Mouse (Mus musculus) liver, adult 2 months (tissue): ENCODE results near the gene Gpr68. TPM values are rescaled to one million over a fixed set of nuclear protein-coding genes. Genes with fewer than 3 reads are reported as not detected.
A peak's percentile ranks its signal among the peaks of the same experiment; 100 is the strongest.

Source experiments
- DNase-seq: peaks from one replicate; pipeline ENCODE4 v3.0.0-alpha.2; 2011; ENCODE audit warnings: low read depth, low spot score; ENCODE audit errors: extremely low read depth
- H3K27ac ChIP-seq: fragments of 200-500 bp; replicated peaks from 2 replicates; pipeline ENCODE4 v1.5.1; 2012; ENCODE audit warnings: low read depth, mild to moderate bottlenecking, control low read depth, inconsistent platforms, low read length; ENCODE audit not compliant: insufficient read depth
- H3K27me3 ChIP-seq: fragments of 200-500 bp; 2 replicates; pipeline ENCODE4 v1.6.1; 2012; ENCODE audit warnings: mild to moderate bottlenecking, moderate library complexity, low read length, inconsistent platforms; ENCODE audit not compliant: control insufficient read depth, insufficient read depth
- H3K36me3 ChIP-seq: fragments of 200-500 bp; 2 replicates; pipeline ENCODE4 v1.6.1; 2012; ENCODE audit warnings: low read length, inconsistent platforms; ENCODE audit not compliant: control insufficient read depth, insufficient read depth
- H3K4me1 ChIP-seq: fragments of 200-500 bp; 2 replicates; pipeline ENCODE4 v1.6.1; 2011; ENCODE audit warnings: low read length; ENCODE audit not compliant: control insufficient read depth, insufficient read depth
- H3K4me3 ChIP-seq: fragments of 200-500 bp; 2 replicates; pipeline ENCODE4 v1.5.1; 2011; ENCODE audit warnings: low read depth, mild to moderate bottlenecking, control low read depth, low read length, moderate library complexity; ENCODE audit not compliant: insufficient read depth
- H3K79me2 ChIP-seq: fragments of 200-500 bp; 2 replicates; pipeline ENCODE4 v1.6.1; 2012; ENCODE audit warnings: inconsistent platforms, mild to moderate bottlenecking, low read length, moderate library complexity; ENCODE audit not compliant: control insufficient read depth, insufficient read depth
- H3K9ac ChIP-seq: fragments of 200-500 bp; 2 replicates; pipeline ENCODE4 v1.6.1; 2012; ENCODE audit warnings: low read depth, mild to moderate bottlenecking, control low read depth, inconsistent platforms, low read length
- CTCF ChIP-seq: fragments of 200-500 bp; IDR thresholded peaks from 2 replicates; pipeline ENCODE4 v1.5.1; 2011; ENCODE audit warnings: low read depth, low read length, control low read depth
- POLR2A ChIP-seq: fragments of 200-500 bp; IDR thresholded peaks from 2 replicates; pipeline ENCODE4 v1.6.1; 2011; ENCODE audit warnings: low read length, control low read depth; ENCODE audit not compliant: insufficient read depth; ENCODE audit errors: extremely low read depth
- WGBS: fragments of 180-500 bp; shearing (Covaris S2); methylation state at CpG from one replicate; pipeline ENCODE4 v1.1.7; 2018; 5-methylcytosine and 5-hydroxymethylcytosine counted together
- polyA plus RNA-seq: library from polyadenylated mRNA; depleted of rRNA; stranded (reverse); fragments of >200 nt; gene quantifications from 2 replicates; pipeline ENCODE4 v1.2.3, GENCODE M21; 2012
- total RNA-seq: library from RNA; depleted of rRNA; stranded (reverse); fragments of >200 nt; gene quantifications from 2 replicates; pipeline ENCODE4 v1.2.3, GENCODE M21; 2014

The Gpr68 gene
- total and polyA plus RNA-seq, 2 experiments, result 0.09 to 0.28 TPM

DNA sequence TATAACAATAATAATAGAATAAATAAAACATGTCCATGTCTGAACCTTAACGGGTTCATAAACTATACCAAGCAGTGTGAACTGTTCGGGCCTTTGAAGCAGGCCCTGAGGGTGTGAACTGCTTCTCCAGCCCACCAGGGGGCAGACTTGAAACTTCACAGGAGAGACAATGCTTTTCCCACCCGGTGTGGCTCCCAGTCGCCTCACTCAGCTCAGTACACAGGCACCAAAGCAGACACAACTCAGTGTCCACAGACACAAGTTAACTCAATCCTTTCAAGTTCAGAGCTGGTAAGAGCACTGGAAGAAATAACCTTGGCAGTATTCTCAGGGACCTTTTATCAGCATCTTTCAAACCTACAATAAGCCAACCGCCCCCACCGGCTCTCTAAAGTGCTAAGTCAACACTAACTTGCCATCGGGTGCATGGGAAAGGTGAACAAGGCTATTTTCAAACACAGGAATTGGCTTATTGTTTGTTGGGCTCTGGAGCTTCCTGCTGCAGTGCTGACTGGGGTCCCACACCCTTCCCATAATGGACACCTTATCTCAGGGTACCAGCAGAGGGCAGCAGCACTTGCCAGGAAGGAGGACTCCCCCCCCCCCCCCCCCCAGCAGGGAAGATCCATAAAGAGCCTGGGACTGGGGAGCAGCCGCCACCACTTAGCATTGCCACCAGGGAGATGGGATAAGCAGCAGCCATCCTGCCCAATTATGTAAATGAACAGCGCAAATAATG is 44.4 kb upstream of the Gpr68 start:
- Histone ChIP-seq H3K9ac (no peak overlapping the region), H3K27me3 (no peaks in the 10 kb centered on the region), H3K36me3 (no peaks in the 10 kb centered on the region), H3K79me2 (no peaks in the 10 kb centered on the region), H3K27ac (no peak overlapping the region), H3K4me3 (no peak overlapping the region), H3K4me1 (no peaks in the 10 kb centered on the region; the same call in 1 of the 2 replicates)
- peak; percentile 44 for DNase-seq
- TF ChIP-seq POLR2A (no peak), CTCF (peak; percentile 87)
- WGBS, result 32% methylated on average over 9 of the region's 9 CpGs

DNA sequence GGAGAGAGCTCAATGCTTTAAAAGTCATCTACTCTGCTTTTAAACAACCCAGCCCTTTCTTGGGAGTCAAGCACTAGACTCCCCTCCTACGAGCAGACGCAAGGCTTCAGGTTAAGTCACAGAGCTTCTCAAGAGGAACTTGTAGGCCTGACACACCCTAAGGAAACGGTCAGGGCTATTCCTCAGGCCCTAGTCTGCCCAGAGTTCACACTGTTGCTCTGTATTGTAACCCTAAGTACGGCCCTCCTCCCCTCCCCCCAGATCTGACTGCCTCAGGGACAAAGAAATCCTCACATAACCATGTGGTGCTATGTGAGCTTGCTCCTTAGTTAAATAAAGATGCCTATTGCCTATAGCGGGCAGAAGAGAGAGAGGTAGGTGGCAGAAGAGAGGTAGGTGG is 41.1 kb upstream of the Gpr68 start:
- no peak for TF ChIP-seq POLR2A
- no peak for TF ChIP-seq CTCF
- Histone ChIP-seq H3K9ac (no peak overlapping the region), H3K4me1 (no peaks in the 10 kb centered on the region; the same call in 1 of the 2 replicates), H3K79me2 (no peaks in the 10 kb centered on the region), H3K4me3 (no peak overlapping the region), H3K36me3 (no peaks in the 10 kb centered on the region), H3K27ac (no peak overlapping the region), H3K27me3 (no peaks in the 10 kb centered on the region)
- no peak for DNase-seq
- WGBS, result 78% methylated on average over 5 of the region's 5 CpGs

DNA sequence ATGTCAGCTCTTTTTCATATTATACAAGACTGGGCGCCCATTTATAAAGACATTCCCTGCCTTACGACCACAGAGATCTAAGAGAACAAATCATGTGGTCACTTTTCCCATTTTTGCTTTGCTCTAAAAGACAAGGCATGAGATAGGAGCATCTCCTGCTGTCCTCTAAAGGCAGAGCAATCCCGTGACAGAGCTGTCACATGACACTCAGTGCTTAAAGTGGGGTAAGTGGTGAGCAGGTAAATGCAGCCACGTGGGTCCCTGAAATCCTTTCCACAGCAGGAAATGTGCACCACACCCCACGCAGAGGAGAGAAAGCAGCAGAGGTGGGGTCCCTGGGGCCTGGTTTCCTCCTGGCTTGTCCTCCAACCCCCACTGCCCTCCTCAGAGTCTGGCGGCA is 40.0 kb upstream of the Gpr68 start:
- WGBS, result 85% methylated on average over 6 of the region's 6 CpGs
- no peaks in the 10 kb centered on the region for H3K4me1 ChIP-seq
- no peaks in the 10 kb centered on the region for H3K79me2 ChIP-seq
- H3K27ac ChIP-seq, result no peak overlapping the region
- no peaks in the 10 kb centered on the region for H3K27me3 ChIP-seq
- TF ChIP-seq POLR2A (no peak), CTCF (no peak)
- H3K9ac ChIP-seq, result no peak overlapping the region
- H3K4me3 ChIP-seq, result no peak overlapping the region
- H3K36me3 ChIP-seq, result no peaks in the 10 kb centered on the region
- no peak for DNase-seq

DNA sequence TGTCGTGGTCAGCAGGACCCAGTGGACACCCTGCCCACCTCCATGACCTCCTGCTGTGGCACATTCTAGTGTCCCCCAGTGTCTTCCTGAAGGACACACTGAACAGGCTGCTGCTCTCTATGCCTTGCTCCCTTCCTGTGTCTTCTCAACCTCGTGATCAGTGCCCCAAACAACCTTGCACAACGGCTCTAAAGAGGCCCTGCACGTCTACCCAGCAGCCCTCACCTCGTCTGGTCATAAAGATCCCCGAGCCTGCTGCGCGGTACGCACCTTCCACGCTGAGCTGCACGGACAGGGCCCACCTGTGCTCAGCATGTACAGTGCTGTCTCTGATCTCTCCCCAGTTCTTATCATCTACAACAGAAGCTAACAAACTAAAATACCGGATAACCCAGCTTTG is 38.0 kb upstream of the Gpr68 start:
- TF ChIP-seq CTCF, result no peak
- Histone ChIP-seq H3K4me1 (no peaks in the 10 kb centered on the region), H3K4me3 (no peak overlapping the region), H3K27me3 (no peaks in the 10 kb centered on the region), H3K9ac (no peak overlapping the region), H3K79me2 (no peaks in the 10 kb centered on the region), H3K36me3 (no peaks in the 10 kb centered on the region), H3K27ac (no peak overlapping the region)
- 85% methylated on average over 12 of the region's 12 CpGs for WGBS
- DNase-seq, result no peak

DNA sequence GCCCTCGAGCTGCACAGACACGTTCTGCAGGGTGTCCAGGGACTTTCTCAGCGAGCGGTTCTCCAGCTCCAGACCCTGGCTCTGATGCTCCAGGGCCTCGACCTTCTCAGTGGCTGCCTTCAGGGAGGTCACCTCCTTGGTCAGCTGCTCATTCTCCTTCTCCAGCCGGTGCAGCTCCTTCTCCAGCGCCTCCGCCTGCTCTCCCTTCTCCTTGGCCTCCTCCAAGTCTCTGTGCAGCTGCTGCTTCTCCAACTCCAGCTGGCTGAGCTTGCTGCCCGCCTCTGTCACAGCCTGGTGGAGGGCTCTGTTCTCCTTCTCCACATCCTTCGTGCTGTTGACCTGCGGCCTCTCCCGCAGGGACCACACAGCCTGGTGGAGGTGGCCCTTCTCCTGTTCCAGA is 37.5 kb upstream of the Gpr68 start:
- no peak overlapping the region for H3K4me3 ChIP-seq
- H3K9ac ChIP-seq, result no peak overlapping the region
- no peaks in the 10 kb centered on the region for H3K4me1 ChIP-seq
- WGBS, result 80% methylated on average over 12 of the region's 12 CpGs
- H3K79me2 ChIP-seq, result no peaks in the 10 kb centered on the region
- H3K27me3 ChIP-seq, result no peaks in the 10 kb centered on the region
- no peak for TF ChIP-seq CTCF
- no peak for TF ChIP-seq POLR2A
- H3K27ac ChIP-seq, result no peak overlapping the region
- no peaks in the 10 kb centered on the region for H3K36me3 ChIP-seq
- DNase-seq, result no peak

DNA sequence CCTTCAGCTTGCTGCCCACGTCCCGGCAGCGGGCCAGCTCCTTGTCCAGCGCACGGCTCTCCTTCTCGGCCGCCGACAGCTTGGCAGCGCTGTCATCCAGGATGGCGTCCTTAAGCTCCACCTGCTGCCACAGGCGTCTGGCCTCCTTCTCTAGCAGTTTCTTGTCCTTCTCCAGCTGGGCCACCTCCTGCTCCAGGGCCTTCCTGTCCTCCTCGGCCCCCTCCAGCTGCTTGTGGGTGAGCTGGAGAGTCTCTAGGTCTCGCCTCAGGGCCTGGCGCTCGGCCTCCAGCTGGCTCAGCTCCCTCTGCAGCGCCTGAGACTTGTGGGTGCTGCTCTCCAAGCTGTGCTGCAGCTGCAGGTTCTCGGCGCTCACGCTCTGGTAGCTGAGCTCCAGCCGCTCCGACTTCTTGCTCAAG is 36.9 kb upstream of the Gpr68 start:
- Histone ChIP-seq H3K4me1 (no peaks in the 10 kb centered on the region), H3K79me2 (no peaks in the 10 kb centered on the region), H3K27ac (no peak overlapping the region), H3K9ac (no peak overlapping the region), H3K4me3 (no peak overlapping the region), H3K27me3 (no peaks in the 10 kb centered on the region), H3K36me3 (no peaks in the 10 kb centered on the region)
- WGBS, result 89% methylated on average over 21 of the region's 21 CpGs
- DNase-seq, result no peak
- TF ChIP-seq CTCF, result no peak
- TF ChIP-seq POLR2A, result no peak
